Mouse (Mus musculus) small intestine, adult 2 months (tissue): ENCODE measurements around the gene Trmt1. TPM values are rescaled to one million over a fixed set of nuclear protein-coding genes. Genes with fewer than 3 reads are reported as not detected.

Experiments used
- H3K27ac ChIP-seq: fragments of 200-500 bp; 2 replicates; pipeline ENCODE4 v1.5.1; 2012; ENCODE audit warnings: low read depth, low read length, control low read depth, inconsistent platforms; ENCODE audit not compliant: insufficient read depth
- H3K27me3 ChIP-seq: fragments of 200-500 bp; 2 replicates; pipeline ENCODE4 v1.6.1; 2012; ENCODE audit warnings: mild to moderate bottlenecking, moderate library complexity, low read length, inconsistent platforms; ENCODE audit not compliant: control insufficient read depth, insufficient read depth
- H3K36me3 ChIP-seq: fragments of 200-500 bp; 2 replicates; pipeline ENCODE4 v1.6.1; 2012; ENCODE audit warnings: mild to moderate bottlenecking, low read length, control low read depth, inconsistent platforms; ENCODE audit not compliant: control insufficient read depth, insufficient read depth
- H3K4me1 ChIP-seq: fragments of 200-500 bp; 2 replicates; pipeline ENCODE4 v1.6.1; 2012; ENCODE audit warnings: low read length, inconsistent platforms, mixed read lengths; ENCODE audit not compliant: control insufficient read depth, insufficient read depth, insufficient read length
- H3K4me3 ChIP-seq: fragments of 200-500 bp; 2 replicates; pipeline ENCODE4 v1.5.1; 2012; ENCODE audit warnings: low read depth, mild to moderate bottlenecking, control low read depth, inconsistent platforms, low read length, moderate library complexity
- CTCF ChIP-seq: fragments of 200-500 bp; IDR thresholded peaks from 2 replicates; pipeline ENCODE4 v1.5.1; 2012; ENCODE audit warnings: low read depth, mild to moderate bottlenecking, control low read depth, inconsistent platforms, low read length, moderate library complexity, mixed read lengths; ENCODE audit not compliant: insufficient replicate concordance, insufficient read length; ENCODE audit errors: extremely low read depth
- POLR2A ChIP-seq: fragments of 200-500 bp; IDR thresholded peaks from 2 replicates; pipeline ENCODE4 v1.6.1; 2012; ENCODE audit warnings: low read depth, mild to moderate bottlenecking, control low read depth, inconsistent platforms, low read length, moderate library complexity
- WGBS: fragments of 180-500 bp; shearing (Covaris S2); methylation state at CpG from one replicate; pipeline ENCODE4 v1.1.7; 2018; 5-methylcytosine and 5-hydroxymethylcytosine counted together
- polyA plus RNA-seq: library from polyadenylated mRNA; depleted of rRNA; stranded (reverse); fragments of >200 nt; gene quantifications from 2 replicates; pipeline ENCODE4 v1.2.3, GENCODE M21; 2012

The Trmt1 gene
- polyA plus RNA-seq, 1 experiment, result 55.2 TPM

- TF ChIP-seq CTCF, result no peak
- peak overlapping the region; percentile 39 for H3K4me3 ChIP-seq
- H3K4me1 ChIP-seq, result peaks cover 27% of the 10 kb centered on the region
- peaks cover 14% of the 10 kb centered on the region for H3K36me3 ChIP-seq
- H3K27me3 ChIP-seq, result peaks cover 29% of the 10 kb centered on the region
- 78% methylated on average over 9 of the region's 9 CpGs for WGBS
- H3K27ac ChIP-seq, result peak overlapping the region; percentile 40; the same call in 1 of the 2 replicates
Measured at GRCm38 (mm10) chr8:84702561-84702960, 16.5 kb downstream of the Trmt1 start.

- Histone ChIP-seq H3K27ac (peak overlapping the region; percentile 40; the same call in 1 of the 2 replicates), H3K4me3 (peak overlapping the region; percentile 39), H3K27me3 (peaks cover 29% of the 10 kb centered on the region), H3K36me3 (peaks cover 11% of the 10 kb centered on the region), H3K4me1 (peaks cover 31% of the 10 kb centered on the region)
- TF ChIP-seq CTCF (no peak), POLR2A (no peak)
- 84% methylated on average over 6 of the region's 6 CpGs for WGBS
Measured at GRCm38 (mm10) chr8:84702963-84703465, 16.9 kb downstream of the Trmt1 start.

- Histone ChIP-seq H3K27me3 (peaks cover 29% of the 10 kb centered on the region), H3K27ac (peak overlapping the region; percentile 39; the same call in 1 of the 2 replicates), H3K36me3 (peaks cover 5% of the 10 kb centered on the region; the same call in 1 of the 2 replicates), H3K4me1 (peaks cover 31% of the 10 kb centered on the region), H3K4me3 (peak overlapping the region; percentile 49)
- WGBS, result 20% methylated on average over 38 of the region's 38 CpGs
- TF ChIP-seq POLR2A (no peak), CTCF (no peak)
Measured at GRCm38 (mm10) chr8:84703466-84704249, 17.6 kb downstream of the Trmt1 start.

GRCm38 (mm10) chr8:84704356-84704755 is 18.2 kb downstream of the Trmt1 start:
- whole genome bisulfite sequencing, result 6% methylated on average over 16 of the region's 16 CpGs
- no peaks in the 10 kb centered on the region for H3K36me3 ChIP-seq
- H3K4me3 ChIP-seq, result peak overlapping the region; percentile 49
- peaks cover 29% of the 10 kb centered on the region for H3K4me1 ChIP-seq
- no peak for TF ChIP-seq POLR2A
- TF ChIP-seq CTCF, result peak; percentile 81
- no peak overlapping the region for H3K27ac ChIP-seq
- peaks cover 29% of the 10 kb centered on the region for H3K27me3 ChIP-seq

GRCm38 (mm10) chr8:84704867-84705831 is 19.0 kb downstream of the Trmt1 start:
- Histone ChIP-seq H3K27me3 (peaks cover 29% of the 10 kb centered on the region), H3K36me3 (no peaks in the 10 kb centered on the region), H3K4me3 (peak overlapping the region; percentile 44), H3K27ac (no peak overlapping the region), H3K4me1 (peaks cover 29% of the 10 kb centered on the region)
- TF ChIP-seq POLR2A (peak; percentile 16; the same call in 1 of the 2 replicates), CTCF (no peak)
- 11% methylated on average over 61 of the region's 61 CpGs for WGBS

GRCm38 (mm10) chr8:84705960-84706359 is 19.9 kb downstream of the Trmt1 start:
- Histone ChIP-seq H3K27me3 (peaks cover 29% of the 10 kb centered on the region), H3K4me3 (no peak overlapping the region), H3K36me3 (no peaks in the 10 kb centered on the region), H3K4me1 (peaks cover 29% of the 10 kb centered on the region), H3K27ac (no peak overlapping the region)
- 16% methylated on average over 12 of the region's 12 CpGs for WGBS
- no peak for TF ChIP-seq POLR2A
- TF ChIP-seq CTCF, result no peak

- no peak overlapping the region for H3K27ac ChIP-seq
- peaks cover 29% of the 10 kb centered on the region for H3K4me1 ChIP-seq
- TF ChIP-seq POLR2A (no peak), CTCF (no peak)
- H3K36me3 ChIP-seq, result no peaks in the 10 kb centered on the region
- peaks cover 29% of the 10 kb centered on the region for H3K27me3 ChIP-seq
- WGBS, result 24% methylated on average over 45 of the region's 45 CpGs
- H3K4me3 ChIP-seq, result peak overlapping the region; percentile 25
Measured at GRCm38 (mm10) chr8:84706610-84707266, 20.6 kb downstream of the Trmt1 start.
